Mouse (Mus musculus) megakaryocyte, embryonic 14.5 days (primary cell): Measurements from ENCODE around the gene Vim.

ENCODE experiments used
- FLI1 ChIP-seq: IDR thresholded peaks from 2 replicates; pipeline ENCODE4 v1.6.1; 2012; ENCODE audit warnings: low read length, inconsistent platforms, mixed read lengths
- GATA1 ChIP-seq: IDR thresholded peaks from 3 replicates; pipeline ENCODE4 v1.6.1; 2012; ENCODE audit warnings: mixed read lengths, low read length, inconsistent platforms, borderline replicate concordance

GRCm38 (mm10) chr2:13544193-13544824 is 29.4 kb upstream of the Vim start, which contains the start of gene Trdmt1:
- TF ChIP-seq GATA1 (no peak), FLI1 (no peak)
